Mouse (Mus musculus) ES-E14 (cell line): Measurements from ENCODE around the gene Mthfd1l.

Source experiments
- CHD2 ChIP-seq: IDR thresholded peaks from 2 replicates; pipeline ENCODE4 v1.6.1; 2014; ENCODE audit warnings: mild to moderate bottlenecking, low read depth, low read length, inconsistent platforms
- HCFC1 ChIP-seq: IDR thresholded peaks from 2 replicates; pipeline ENCODE4 v1.6.1; 2012; ENCODE audit warnings: low read length, inconsistent platforms, borderline replicate concordance; ENCODE audit not compliant: insufficient read depth
- MAFK ChIP-seq: IDR thresholded peaks from 2 replicates; pipeline ENCODE4 v1.6.1; 2014; ENCODE audit warnings: mild to moderate bottlenecking, low read depth, low read length, inconsistent platforms; ENCODE audit not compliant: insufficient read depth

GRCm38 (mm10) chr10:4129461-4129860 is 156.5 kb downstream of the Mthfd1l start:
- TF ChIP-seq CHD2 (no peak), HCFC1 (no peak), MAFK (no peak)
